Mouse (Mus musculus) liver (tissue): Measurements from ENCODE around the gene Srsf1.

Experiments
- DNase-seq: peaks from one replicate; pipeline ENCODE4 v3.0.0-alpha.2; 2020; ENCODE audit warnings: mixed read lengths

Srsf1 gene

GRCm38 (mm10) chr11:88075701-88076100 is 28.5 kb downstream of the Srsf1 start:
- DNase-seq, result no peak

- no peak for DNase-seq
Measured at GRCm38 (mm10) chr11:88076394-88076793, 29.2 kb downstream of the Srsf1 start.

- no peak for DNase-seq
Measured at GRCm38 (mm10) chr11:88083699-88084098, 36.5 kb downstream of the Srsf1 start.

GRCm38 (mm10) chr11:88086737-88087627 is 39.8 kb downstream of the Srsf1 start:
- peak; percentile 90 for DNase-seq

- no peak for DNase-seq
Measured at GRCm38 (mm10) chr11:88089150-88089549, 42.0 kb downstream of the Srsf1 start.

- no peak for DNase-seq
Measured at GRCm38 (mm10) chr11:88090293-88090692, 43.1 kb downstream of the Srsf1 start.

GRCm38 (mm10) chr11:88091949-88092348 is 44.8 kb downstream of the Srsf1 start:
- no peak for DNase-seq

GRCm38 (mm10) chr11:88097173-88097572 is 50.0 kb downstream of the Srsf1 start:
- no peak for DNase-seq

GRCm38 (mm10) chr11:88098021-88098729 is 51.0 kb downstream of the Srsf1 start, which contains the start of gene Cuedc1:
TSS of gene Cuedc1 (plus strand) at chr11:88098058.
- DNase-seq, result no peak

GRCm38 (mm10) chr11:88098787-88099598 is 51.8 kb downstream of the Srsf1 start:
- DNase-seq, result peak; percentile 62

GRCm38 (mm10) chr11:88099599-88100023 is 52.4 kb downstream of the Srsf1 start:
- peak; percentile 59 for DNase-seq

- no peak for DNase-seq
Measured at GRCm38 (mm10) chr11:88100170-88100569, 53.0 kb downstream of the Srsf1 start.
